Mouse (Mus musculus) frontal cortex, postnatal 25 days (tissue): ENCODE measurements around the gene Pnma5.
"Not testable (repeated sequence)": the region's sequence is repeated elsewhere in the genome, so short reads cannot be mapped to it uniquely, and the experiment has no call there.

ENCODE experiments used
- DNase-seq, 2 experiments: peaks; one replicate each; pipeline ENCODE4 v3.0.0; 2022; ENCODE audit warnings: low spot score in 2 of 2

The Pnma5 gene

DNA sequence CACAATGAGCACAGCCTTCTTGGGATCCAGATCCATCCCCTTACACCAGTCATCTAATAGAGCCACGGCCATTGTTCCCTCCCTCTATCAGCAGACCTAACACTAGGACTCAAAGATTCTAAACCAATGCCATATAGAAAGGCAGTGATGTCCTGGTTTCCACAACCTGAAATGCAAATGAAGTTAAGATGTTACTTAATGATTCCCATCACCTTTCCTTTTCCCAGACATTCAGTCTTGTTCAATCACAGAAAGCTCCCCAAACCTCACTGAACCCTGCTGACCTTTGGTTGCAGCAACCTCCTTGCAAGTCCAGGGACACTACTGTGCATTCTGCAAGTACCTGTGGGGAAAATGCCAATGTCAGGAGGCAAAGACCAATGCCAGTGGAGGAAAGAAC is at the start of gene Pnma5:
TSS of gene Pnma5 (minus strand) at position 101 of the 400 bp plus-strand sequence.
- no peak for DNase-seq

GRCm38 (mm10) chrX:73082267-73083055 is 45.6 kb upstream of the Pnma5 start, which contains the start of gene Xlr4a:
TSS of gene Xlr4a (minus strand) at chrX:73082478.
- DNase-seq, result not testable (repeated sequence)

DNA sequence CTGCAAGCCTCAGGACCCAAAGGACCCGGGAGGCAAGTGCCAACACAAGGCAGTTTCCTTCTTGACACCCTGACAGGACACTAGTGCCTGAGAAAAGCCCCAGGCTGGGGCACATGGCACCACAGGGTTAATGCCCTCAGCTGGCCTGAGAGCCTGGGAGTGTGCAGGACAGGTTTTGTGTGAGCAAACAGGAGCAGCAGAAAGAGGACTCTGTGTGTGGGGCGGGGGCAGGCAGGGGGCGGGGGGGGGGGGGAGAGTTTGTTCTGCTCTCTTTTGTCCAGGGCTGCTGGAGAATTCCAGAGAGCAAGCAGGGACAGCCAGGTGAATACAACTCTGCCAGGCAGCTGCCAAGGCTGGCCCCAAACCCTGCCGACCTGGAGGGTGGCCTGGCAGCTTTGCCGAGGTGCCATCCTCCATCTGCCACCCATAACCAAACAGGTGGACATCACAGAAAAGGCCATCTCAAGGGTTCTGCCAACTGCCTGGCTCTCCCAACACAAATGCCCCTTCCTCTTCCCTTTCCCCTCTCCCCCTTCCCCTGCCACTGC is 29.9 kb upstream of the Pnma5 start:
- not testable (repeated sequence) for DNase-seq

DNA sequence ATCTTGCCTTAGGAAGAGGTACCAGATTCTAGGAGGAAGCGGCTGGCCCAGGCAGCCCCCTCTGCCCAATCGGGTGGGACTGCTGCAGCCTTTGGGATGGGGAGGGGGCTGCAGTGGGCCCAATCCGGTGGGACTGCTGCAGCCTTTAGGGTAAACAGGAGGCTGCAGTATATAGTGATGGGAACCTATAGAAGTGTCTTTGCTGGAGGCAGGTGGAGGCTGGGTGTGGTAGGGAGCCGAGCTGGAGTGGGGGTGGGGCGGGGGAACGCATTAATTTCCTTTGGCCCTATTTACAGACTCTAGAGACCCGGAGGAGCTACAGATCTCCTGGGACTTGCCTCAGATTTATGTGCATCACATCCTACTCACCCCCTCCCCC is 27.5 kb upstream of the Pnma5 start, which contains the start of gene Pnma3:
TSS of gene Pnma3 (plus strand) at position 373 of the 379 bp plus-strand sequence.
- no peak for DNase-seq

DNA sequence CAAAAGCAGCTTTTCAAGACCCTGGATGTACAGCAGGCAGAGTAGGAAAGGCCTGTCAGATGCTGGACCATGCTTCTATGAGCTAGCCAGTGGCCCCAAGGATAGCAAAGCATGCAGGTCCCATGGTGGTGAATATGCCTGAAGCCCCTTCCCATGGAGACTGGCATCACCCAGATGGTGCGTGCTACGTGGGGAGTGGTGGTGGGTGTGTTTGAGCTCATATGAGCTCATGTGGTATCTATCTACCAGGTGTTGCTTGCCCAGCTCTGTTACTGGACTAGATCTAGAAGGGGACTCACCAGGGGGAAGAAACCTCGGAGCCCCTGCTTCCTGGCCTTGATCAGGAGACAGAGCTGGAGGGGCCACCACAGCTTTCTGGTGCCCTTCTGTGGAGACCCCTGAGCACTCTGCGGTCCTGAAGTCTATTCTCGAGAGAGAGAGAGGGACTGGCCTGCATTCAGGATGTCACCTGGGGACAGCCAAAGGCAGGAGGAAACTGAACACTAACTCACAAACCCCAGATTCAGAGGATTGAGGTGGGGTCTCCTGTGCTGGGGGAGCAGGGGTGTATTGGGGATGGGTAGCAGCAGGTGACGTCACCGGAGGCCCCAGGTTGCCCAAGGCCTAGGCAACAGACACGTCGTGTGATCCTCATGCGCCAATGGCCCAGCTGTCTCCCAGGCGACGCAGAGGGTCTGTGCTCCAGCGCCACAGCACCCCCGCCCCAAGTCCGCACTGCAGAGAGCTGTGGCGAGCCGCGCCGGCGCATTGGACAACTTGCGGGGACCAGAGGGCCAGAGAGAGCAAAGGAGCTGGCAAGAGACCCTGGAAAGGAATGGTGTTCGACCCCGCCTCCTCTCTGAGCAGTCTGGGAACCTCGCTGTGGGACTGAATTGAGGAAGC is 26.9 kb upstream of the Pnma5 start:
- no peak for DNase-seq

GRCm38 (mm10) chrX:73062323-73062722 is 25.4 kb upstream of the Pnma5 start:
- no peak for DNase-seq

DNA sequence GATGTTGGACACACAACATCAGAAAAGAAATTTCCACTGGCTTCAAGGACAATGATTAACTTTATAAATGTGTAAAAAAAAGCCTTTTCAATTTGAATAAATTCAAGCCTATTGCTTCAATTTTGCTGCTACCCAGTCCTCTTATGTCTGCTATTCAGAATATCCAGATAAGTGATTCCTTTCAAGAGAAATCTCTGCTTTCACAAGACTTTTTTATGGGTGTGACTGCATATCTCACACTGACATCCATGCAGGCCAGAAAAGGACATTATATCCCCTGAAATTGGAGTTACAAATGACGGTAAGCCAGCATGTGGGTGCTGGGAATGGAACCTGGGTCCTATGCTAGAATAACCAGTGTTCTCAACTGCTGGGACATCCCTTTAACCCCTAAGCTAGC is 24.6 kb upstream of the Pnma5 start:
- DNase-seq, result no peak

- peak; percentile 93 to 94 for DNase-seq
Measured at GRCm38 (mm10) chrX:73053860-73054563, 17.1 kb upstream of the Pnma5 start.

- no peak for DNase-seq
Measured at GRCm38 (mm10) chrX:73039666-73040065, 2.8 kb upstream of the Pnma5 start.

- no peak for DNase-seq
Measured at GRCm38 (mm10) chrX:73038831-73039230, 1.9 kb upstream of the Pnma5 start.

DNA sequence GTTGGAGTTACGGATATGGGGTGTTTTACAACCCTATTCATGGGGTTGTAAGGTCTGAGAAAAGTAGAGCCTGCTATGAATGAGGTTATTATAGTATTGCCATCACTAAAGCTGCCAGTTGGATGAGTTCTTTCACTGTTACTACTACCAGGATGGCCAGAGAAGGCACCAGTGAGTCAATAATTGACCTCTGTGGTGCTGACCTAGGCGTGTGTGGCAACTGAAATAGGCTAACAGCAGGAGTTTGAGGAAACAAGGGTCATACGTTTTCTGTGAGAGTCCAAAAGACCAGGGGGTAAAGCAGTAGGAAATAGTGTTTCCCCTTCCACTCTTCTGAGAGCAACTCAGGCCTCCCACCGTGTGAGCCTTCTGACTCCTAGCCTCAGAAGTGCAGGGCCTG is 24.1 kb downstream of the Pnma5 start:
- DNase-seq, result no peak

GRCm38 (mm10) chrX:73007597-73008479 is 29.1 kb downstream of the Pnma5 start:
- DNase-seq, result peak; percentile 89

- no peak for DNase-seq
Measured at GRCm38 (mm10) chrX:73005678-73006077, 31.2 kb downstream of the Pnma5 start.

DNA sequence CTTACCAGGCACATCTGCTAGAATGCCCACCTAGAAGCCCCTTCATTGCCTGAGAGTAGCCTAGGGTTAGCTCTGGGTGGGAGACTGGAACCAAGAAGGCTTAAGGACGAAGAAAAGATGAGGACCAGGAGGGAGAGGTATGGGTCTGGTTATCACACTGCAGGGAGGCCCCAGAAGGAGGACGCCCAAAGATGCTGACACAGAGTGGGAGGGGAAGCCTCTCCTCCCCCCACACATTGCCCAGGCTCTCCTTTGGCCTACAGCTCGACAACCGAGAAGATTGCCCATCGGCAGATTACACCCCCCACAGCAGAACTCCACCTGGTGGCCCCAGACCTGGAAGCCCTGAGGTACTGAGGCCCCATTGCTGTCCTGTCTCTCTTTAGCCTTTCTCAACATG is 33.8 kb downstream of the Pnma5 start:
- DNase-seq, result no peak

DNA sequence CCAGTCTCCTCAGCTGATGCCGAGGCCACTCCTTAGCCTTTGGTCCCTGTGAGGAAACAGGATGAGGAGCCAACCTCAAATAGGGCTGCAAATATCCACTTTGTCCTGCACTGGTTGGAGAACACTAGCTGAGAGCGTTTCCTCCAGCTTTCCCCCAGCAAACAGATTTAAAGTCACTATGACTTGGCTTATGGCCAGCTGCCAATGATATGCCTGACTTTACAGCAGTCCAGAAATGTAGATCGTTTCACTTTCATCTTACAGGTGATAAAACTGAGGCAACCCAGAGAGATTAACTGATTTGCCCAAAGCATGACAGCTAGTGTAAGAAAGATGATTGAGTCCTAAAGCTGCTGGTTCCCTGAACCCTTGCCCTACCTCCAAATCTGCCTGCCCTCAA is 41.4 kb downstream of the Pnma5 start:
- no peak for DNase-seq

- DNase-seq, result no peak
Measured at GRCm38 (mm10) chrX:72992291-72992919, 44.5 kb downstream of the Pnma5 start.

DNA sequence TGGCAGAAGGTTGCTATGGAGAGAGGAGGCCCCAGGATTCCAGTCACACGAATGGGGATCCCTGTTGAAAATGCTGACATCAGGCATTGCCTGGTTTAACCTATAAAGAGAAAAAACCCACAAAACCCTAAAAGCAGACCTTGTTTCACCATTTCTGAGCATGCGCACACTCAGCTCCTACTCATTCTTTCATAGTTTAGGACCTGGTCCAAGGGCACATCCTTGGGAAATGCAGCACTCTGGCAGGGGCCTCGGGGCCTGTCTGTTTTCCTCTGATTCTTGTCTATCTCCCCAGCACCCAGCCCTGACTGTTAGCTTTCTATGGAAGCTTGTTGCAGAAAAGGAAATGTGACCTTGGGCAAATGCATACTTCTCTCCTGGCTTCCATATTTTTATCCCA is 46.3 kb downstream of the Pnma5 start:
- DNase-seq, result no peak

GRCm38 (mm10) chrX:72988431-72988830 is 48.5 kb downstream of the Pnma5 start:
- DNase-seq, result no peak

DNA sequence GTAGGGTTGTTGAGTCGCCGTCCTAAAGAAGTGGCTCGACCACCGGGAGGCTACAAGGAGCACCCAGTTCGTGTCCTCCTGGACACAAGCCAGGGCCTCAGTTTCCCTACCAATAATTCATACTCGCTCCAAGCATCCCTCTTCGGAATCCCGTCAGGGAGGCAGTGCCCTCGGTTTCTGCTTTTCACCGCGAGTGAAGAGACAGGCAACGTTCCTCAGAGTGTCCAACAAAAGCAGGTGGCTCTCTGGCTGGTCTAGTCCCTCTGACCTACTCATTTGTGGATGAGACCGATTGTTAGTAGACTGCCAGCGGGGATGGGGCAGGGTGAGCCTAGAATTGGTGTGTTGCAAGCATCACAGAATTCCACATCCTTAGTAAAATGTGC is 49.4 kb downstream of the Pnma5 start:
- no peak for DNase-seq

DNA sequence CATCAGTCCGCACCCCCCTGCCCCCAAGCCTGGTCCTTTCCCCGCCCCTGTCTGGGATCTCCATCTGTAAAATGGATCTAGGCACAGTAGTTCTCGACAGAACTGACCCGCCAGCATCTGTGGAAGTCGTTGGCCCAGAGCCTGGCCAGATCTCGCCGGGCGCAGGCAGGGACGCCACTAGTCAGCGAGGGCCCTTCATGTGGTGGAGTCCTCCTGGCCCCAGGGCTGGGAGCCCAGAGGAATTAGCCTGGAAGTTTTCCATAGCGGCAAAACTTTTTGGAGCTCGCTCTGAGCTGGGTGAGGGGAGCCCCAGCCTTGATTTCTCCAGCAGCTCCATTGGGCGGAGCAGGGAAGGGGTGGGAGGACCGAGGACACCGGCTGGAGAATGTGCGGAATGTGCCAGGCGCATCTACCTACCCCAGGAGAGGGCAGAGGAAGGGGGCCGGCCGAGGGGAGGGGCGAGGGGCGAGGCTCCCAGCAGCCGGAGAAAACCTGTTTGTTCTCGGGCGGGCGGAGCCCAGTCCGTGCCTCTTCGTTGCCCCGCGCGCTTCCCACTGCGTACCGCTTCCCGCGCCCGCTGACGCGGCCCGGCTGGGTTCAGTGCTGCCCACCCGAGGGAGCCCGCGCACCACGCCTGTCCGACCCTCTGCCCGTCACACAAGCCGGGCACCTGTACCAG is 49.9 kb downstream of the Pnma5 start, which contains the start of gene Zfp185:
TSS of gene Zfp185 (plus strand) at position 499 of the 679 bp plus-strand sequence.
- DNase-seq, result no peak
